Mouse (Mus musculus): Measurements from ENCODE around the gene AW551984. TPM values are rescaled to one million over a fixed set of nuclear protein-coding genes. Genes with fewer than 3 reads are reported as not detected.

The AW551984 gene
- 1.7 and 2.0 TPM in 2 replicates for polyA plus RNA-seq (2012; rRNA removed)

- Histone ChIP-seq H3K27ac (ENCODE audit: insufficient read depth, low read length) (no peak within 1 kb of the TSS), H3K4me3 (ENCODE audit: insufficient read depth, low read length) (peak within 1 kb of the TSS; percentile 36)
- no peak for TF ChIP-seq POLR2A (IDR thresholded peaks at IDR 0.05; ENCODE audit: extremely low read depth, insufficient read depth, low read length)
- no peak for TF ChIP-seq CTCF (IDR thresholded peaks at IDR 0.05; ENCODE audit: extremely low read depth, insufficient read depth, low read length)
Measured at GRCm38 (mm10) chr9:39603999-39604453, at the start of gene AW551984. TSS of gene AW551984 (minus strand) at chr9:39604403.

GRCm38 (mm10) chr9:39647382-39647781 lies 43.2 kb upstream of the AW551984 start:
- Histone ChIP-seq H3K4me3 (ENCODE audit: insufficient read depth, low read length) (no peak overlapping the region), H3K4me1 (ENCODE audit: control insufficient read depth, insufficient read depth, low read length) (no peaks in the 10 kb centered on the region), H3K27ac (ENCODE audit: insufficient read depth, low read length) (no peak overlapping the region)
- TF ChIP-seq CTCF (IDR thresholded peaks at IDR 0.05; ENCODE audit: extremely low read depth, insufficient read depth, low read length) (no peak), POLR2A (IDR thresholded peaks at IDR 0.05; ENCODE audit: extremely low read depth, insufficient read depth, low read length) (no peak)

More at GRCm38 (mm10) chr9:39603999-39604453, at the start of gene AW551984:
- H3K4me1 ChIP-seq (ENCODE audit: control insufficient read depth, insufficient read depth, low read length): peaks cover 2% of the 10 kb centered on the region; the same call in 1 of the 2 replicates

- Histone ChIP-seq H3K4me3 (ENCODE audit: insufficient read depth, low read length) (no peak within 1 kb of the TSS), H3K4me1 (ENCODE audit: control insufficient read depth, insufficient read depth, low read length) (no peaks in the 10 kb centered on the region), H3K27ac (ENCODE audit: insufficient read depth, low read length) (no peak within 1 kb of the TSS)
- TF ChIP-seq POLR2A (IDR thresholded peaks at IDR 0.05; ENCODE audit: extremely low read depth, insufficient read depth, low read length): no peak
- TF ChIP-seq CTCF (IDR thresholded peaks at IDR 0.05; ENCODE audit: extremely low read depth, insufficient read depth, low read length): no peak
Measured at GRCm38 (mm10) chr9:39644785-39645184, 40.6 kb upstream of the AW551984 start, which contains the start of gene Olfr961. TSS of gene Olfr961 (plus strand) at chr9:39645085.

- TF ChIP-seq POLR2A (IDR thresholded peaks at IDR 0.05; ENCODE audit: extremely low read depth, insufficient read depth, low read length) (no peak), CTCF (IDR thresholded peaks at IDR 0.05; ENCODE audit: extremely low read depth, insufficient read depth, low read length) (no peak)
- no peak overlapping the region for H3K27ac ChIP-seq (ENCODE audit: insufficient read depth, low read length)
- no peak overlapping the region for H3K4me3 ChIP-seq (ENCODE audit: insufficient read depth, low read length)
- H3K4me1 ChIP-seq (ENCODE audit: control insufficient read depth, insufficient read depth, low read length): peaks cover 2% of the 10 kb centered on the region; the same call in 1 of the 2 replicates
Measured at GRCm38 (mm10) chr9:39633913-39634594, 29.9 kb upstream of the AW551984 start.

GRCm38 (mm10) chr9:39629069-39629468 lies 24.9 kb upstream of the AW551984 start:
- no peak overlapping the region for H3K27ac ChIP-seq (ENCODE audit: insufficient read depth, low read length)
- no peaks in the 10 kb centered on the region; the same call in 1 of the 2 replicates for H3K4me1 ChIP-seq (ENCODE audit: control insufficient read depth, insufficient read depth, low read length)
- no peak overlapping the region for H3K4me3 ChIP-seq (ENCODE audit: insufficient read depth, low read length)
- TF ChIP-seq CTCF (IDR thresholded peaks at IDR 0.05; ENCODE audit: extremely low read depth, insufficient read depth, low read length): no peak
- no peak for TF ChIP-seq POLR2A (IDR thresholded peaks at IDR 0.05; ENCODE audit: extremely low read depth, insufficient read depth, low read length)

GRCm38 (mm10) chr9:39624711-39625110 lies 20.5 kb upstream of the AW551984 start:
- no peak overlapping the region for H3K4me3 ChIP-seq (ENCODE audit: insufficient read depth, low read length)
- TF ChIP-seq CTCF (IDR thresholded peaks at IDR 0.05; ENCODE audit: extremely low read depth, insufficient read depth, low read length) (no peak), POLR2A (IDR thresholded peaks at IDR 0.05; ENCODE audit: extremely low read depth, insufficient read depth, low read length) (no peak)

GRCm38 (mm10) chr9:39623783-39624182 lies 19.6 kb upstream of the AW551984 start:
- no peak overlapping the region for H3K4me3 ChIP-seq (ENCODE audit: insufficient read depth, low read length)
- no peak overlapping the region for H3K27ac ChIP-seq (ENCODE audit: insufficient read depth, low read length)
- no peak for TF ChIP-seq CTCF (IDR thresholded peaks at IDR 0.05; ENCODE audit: extremely low read depth, insufficient read depth, low read length)
- no peak for TF ChIP-seq POLR2A (IDR thresholded peaks at IDR 0.05; ENCODE audit: extremely low read depth, insufficient read depth, low read length)
- no peaks in the 10 kb centered on the region for H3K4me1 ChIP-seq (ENCODE audit: control insufficient read depth, insufficient read depth, low read length)

More at GRCm38 (mm10) chr9:39624711-39625110, 20.5 kb upstream of the AW551984 start:
- Histone ChIP-seq H3K27ac (ENCODE audit: insufficient read depth, low read length) (no peak overlapping the region), H3K4me1 (ENCODE audit: control insufficient read depth, insufficient read depth, low read length) (no peaks in the 10 kb centered on the region)

GRCm38 (mm10) chr9:39621073-39621472 lies 16.9 kb upstream of the AW551984 start, which contains the start of gene Olfr960:
TSS of gene Olfr960 (plus strand) at chr9:39621373.
- H3K4me1 ChIP-seq (ENCODE audit: control insufficient read depth, insufficient read depth, low read length): no peaks in the 10 kb centered on the region
- no peak for TF ChIP-seq POLR2A (IDR thresholded peaks at IDR 0.05; ENCODE audit: extremely low read depth, insufficient read depth, low read length)
- no peak for TF ChIP-seq CTCF (IDR thresholded peaks at IDR 0.05; ENCODE audit: extremely low read depth, insufficient read depth, low read length)
- H3K4me3 ChIP-seq (ENCODE audit: insufficient read depth, low read length): no peak within 1 kb of the TSS
- H3K27ac ChIP-seq (ENCODE audit: insufficient read depth, low read length): no peak within 1 kb of the TSS

- H3K4me1 ChIP-seq (ENCODE audit: control insufficient read depth, insufficient read depth, low read length): no peaks in the 10 kb centered on the region
- no peak overlapping the region for H3K27ac ChIP-seq (ENCODE audit: insufficient read depth, low read length)
- peak; percentile 55 for TF ChIP-seq CTCF (IDR thresholded peaks at IDR 0.05; ENCODE audit: extremely low read depth, insufficient read depth, low read length)
- no peak for TF ChIP-seq POLR2A (IDR thresholded peaks at IDR 0.05; ENCODE audit: extremely low read depth, insufficient read depth, low read length)
- H3K4me3 ChIP-seq (ENCODE audit: insufficient read depth, low read length): no peak overlapping the region
Measured at GRCm38 (mm10) chr9:39611953-39612352, 7.8 kb upstream of the AW551984 start.

GRCm38 (mm10) chr9:39610355-39610754 lies 6.2 kb upstream of the AW551984 start, which contains the start of gene Olfr148:
TSS of gene Olfr148 (plus strand) at chr9:39610655.
- TF ChIP-seq POLR2A (IDR thresholded peaks at IDR 0.05; ENCODE audit: extremely low read depth, insufficient read depth, low read length) (no peak), CTCF (IDR thresholded peaks at IDR 0.05; ENCODE audit: extremely low read depth, insufficient read depth, low read length) (no peak)
- Histone ChIP-seq H3K4me3 (ENCODE audit: insufficient read depth, low read length) (no peak within 1 kb of the TSS), H3K4me1 (ENCODE audit: control insufficient read depth, insufficient read depth, low read length) (no peaks in the 10 kb centered on the region), H3K27ac (ENCODE audit: insufficient read depth, low read length) (no peak within 1 kb of the TSS)

Data from cortical plate, adult 2 months (tissue).